Mouse (Mus musculus): ENCODE results near the gene H2-Eb1.
"Not testable (repeated sequence)": the region's sequence is repeated elsewhere in the genome, so short reads cannot be mapped to it uniquely, and the experiment has no call there.

Gene H2-Eb1

GRCm38 (mm10) chr17:34288131-34288530 lies 17.5 kb upstream of the H2-Eb1 start:
- no peak for DNase-seq (ENCODE audit: low read depth, low spot score)

- DNase-seq (ENCODE audit: low read depth, low spot score): peak; percentile 92
Observed at GRCm38 (mm10) chr17:34291609-34292008, 14.1 kb upstream of the H2-Eb1 start.

DNA sequence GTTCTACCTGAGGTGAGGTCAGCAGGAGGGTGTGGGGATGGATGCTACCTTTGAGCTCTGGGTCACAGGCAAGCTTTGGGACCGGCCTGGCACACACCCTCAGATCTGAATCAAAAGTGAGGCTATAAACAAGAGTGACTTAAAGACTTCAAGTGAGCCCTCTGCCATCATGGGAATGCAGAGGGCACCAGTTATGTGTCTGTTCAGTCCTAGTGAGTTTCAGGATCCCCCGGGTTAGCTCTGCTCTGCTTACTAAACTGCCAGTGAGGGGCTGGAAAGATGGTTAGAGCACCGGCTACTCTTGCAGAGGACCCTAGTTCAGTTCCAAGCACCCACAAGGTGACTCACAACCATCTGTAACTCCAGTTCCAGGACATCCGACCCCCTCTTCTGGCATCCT lies 13.1 kb upstream of the H2-Eb1 start:
- no peak for DNase-seq (ENCODE audit: low read depth, low spot score)

DNA sequence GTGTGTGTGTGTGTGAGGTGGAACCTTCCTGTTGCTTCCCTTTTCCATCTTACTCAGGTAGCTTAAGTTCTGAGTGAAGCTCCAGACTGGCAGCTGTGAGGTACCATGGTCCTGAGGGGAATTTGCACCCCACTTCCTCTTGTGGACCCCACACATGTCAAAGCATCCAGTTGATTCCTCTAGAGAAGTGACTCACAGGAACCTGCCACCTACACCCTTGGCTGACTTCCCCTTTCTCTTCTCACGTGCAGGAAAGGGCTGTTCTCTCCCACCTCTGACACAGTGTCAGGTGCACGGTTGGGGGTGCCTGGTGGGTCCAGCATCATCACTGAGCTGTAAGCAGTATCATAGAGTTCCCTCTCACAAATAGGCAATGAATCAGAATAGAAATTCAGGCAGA lies 12.1 kb upstream of the H2-Eb1 start:
- DNase-seq (ENCODE audit: low read depth, low spot score): no peak

- no peak for DNase-seq (ENCODE audit: low read depth, low spot score)
Observed at GRCm38 (mm10) chr17:34294249-34294648, 11.4 kb upstream of the H2-Eb1 start.

DNA sequence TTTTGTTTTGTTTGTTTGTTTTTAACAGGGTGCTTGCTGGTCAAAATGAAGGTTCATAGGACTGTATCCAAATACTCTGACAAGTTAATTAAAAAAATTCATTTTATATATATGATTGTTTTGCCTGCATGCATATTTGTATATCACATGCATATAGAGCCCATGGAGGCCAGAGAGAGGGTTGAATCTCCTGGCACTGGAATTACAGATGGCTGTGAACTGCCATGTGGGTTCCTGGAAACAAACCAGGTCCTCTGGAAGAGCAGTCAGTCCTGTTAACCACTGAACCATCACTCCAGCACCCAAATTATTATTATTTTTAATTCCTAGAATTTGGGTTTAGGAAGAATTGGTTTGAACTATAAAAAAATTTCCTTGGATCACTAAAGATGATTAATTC lies 10.4 kb upstream of the H2-Eb1 start:
- DNase-seq (ENCODE audit: low read depth, low spot score): no peak

- DNase-seq (ENCODE audit: low read depth, low spot score): peak; percentile 82
Observed at GRCm38 (mm10) chr17:34295891-34296794, 9.5 kb upstream of the H2-Eb1 start.

DNA sequence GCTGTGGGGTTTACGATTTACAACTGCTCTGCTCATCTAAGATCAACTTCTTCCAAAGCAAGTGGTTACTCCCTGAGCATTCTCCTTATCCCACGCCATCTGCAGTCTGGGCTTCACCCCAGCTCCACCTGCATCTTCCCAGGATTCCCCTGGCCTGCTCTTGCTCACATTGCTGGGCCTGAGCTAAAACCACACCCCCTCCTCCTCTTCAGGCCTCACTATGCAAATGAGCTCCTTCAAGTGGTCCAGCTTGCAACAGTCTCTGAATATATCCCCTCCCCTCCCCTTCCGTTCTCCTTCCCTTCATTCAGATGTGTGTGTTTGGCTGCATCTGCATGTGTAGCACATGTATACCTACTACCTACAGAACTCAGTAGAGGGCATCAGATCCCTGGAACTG lies 6.3 kb upstream of the H2-Eb1 start:
- no peak for DNase-seq (ENCODE audit: low read depth, low spot score)

DNA sequence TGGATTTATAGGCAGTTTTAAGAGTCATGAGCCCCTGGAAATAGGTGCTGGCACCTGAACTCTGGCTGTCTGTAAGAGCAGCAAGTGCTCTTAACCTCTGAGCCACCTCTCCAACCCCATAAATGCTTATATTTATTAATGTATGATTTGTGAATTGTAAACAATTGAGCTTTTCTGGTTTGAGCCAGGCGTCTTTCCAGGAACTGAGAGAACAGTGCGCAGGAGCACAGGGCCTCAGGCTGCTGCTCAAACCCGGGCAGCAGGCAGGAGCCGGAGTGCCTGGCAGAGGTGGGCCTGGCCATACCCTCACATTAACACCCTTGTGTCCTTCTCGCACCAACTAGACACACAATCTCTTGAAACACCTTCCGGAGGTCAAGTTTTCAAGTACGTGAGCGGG lies 5.6 kb upstream of the H2-Eb1 start:
- no peak for DNase-seq (ENCODE audit: low read depth, low spot score)

- no peak for DNase-seq (ENCODE audit: low read depth, low spot score)
Observed at GRCm38 (mm10) chr17:34300691-34301566, 4.7 kb upstream of the H2-Eb1 start.

DNA sequence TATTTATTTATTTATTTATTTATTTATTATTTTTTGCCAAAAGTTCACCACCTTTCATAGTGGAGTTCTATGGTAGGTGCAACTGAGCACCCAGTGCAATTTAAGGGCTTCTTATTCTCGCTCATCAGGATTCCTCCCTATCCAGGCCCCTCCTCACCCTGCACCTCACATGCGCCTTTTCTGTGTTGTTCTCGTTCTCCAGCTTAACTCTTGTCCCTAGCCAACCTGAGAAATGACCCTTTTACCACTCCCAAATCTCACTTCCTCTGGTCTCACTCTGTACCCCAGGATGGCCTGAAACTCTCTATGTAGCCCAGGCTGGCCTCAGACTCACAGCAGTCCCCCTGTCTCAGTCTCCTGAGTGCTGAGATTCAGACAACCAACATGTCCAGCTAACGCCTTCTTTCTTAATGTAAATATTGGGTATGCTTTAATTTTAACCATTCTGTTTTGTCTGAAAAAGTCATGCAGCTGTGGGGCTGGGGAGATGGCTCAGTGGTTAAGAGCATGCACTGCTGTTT lies 3.9 kb upstream of the H2-Eb1 start:
- no peak for DNase-seq (ENCODE audit: low read depth, low spot score)

DNA sequence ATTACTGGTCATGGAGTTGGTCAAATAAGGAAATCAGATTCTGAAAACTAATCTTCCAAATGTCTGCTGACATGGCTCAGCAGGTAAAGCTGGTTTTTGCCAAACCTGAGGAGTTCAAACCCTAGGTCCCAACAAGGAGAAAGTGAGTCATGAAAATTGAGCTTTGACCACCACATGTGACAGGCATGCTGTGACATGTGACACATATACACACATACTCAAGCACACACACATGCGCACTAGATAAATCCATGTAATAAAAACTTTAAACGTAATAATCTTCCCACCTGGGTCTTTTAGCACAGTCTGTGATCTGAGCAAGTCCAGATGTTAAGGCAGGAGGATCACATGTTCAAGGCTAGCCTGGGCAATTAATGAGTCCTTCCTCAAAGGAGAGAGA lies 1.9 kb upstream of the H2-Eb1 start:
- no peak for DNase-seq (ENCODE audit: low read depth, low spot score)

DNA sequence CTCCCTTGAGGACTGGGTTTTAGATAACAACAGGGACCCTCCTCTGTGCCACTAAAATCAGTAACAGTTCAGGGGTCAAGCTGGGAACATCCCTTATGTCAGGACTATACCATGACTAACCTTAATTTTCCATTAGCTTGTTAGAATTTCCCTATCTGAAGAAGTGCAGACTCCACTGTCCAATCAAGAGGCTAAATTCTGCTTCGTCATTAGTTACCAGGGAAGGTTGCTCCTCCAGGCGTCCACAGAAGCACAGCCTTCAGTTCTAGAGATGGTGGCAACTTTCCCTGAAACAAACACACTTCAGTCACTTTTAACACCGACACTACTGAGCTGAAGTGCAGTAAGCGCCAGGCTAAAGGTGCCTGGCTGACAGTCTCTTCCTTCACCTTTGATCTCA lies 916 bp upstream of the H2-Eb1 start:
- DNase-seq (ENCODE audit: low read depth, low spot score): peak; percentile 87

GRCm38 (mm10) chr17:34306407-34306806 lies 740 bp downstream of the H2-Eb1 start:
- DNase-seq (ENCODE audit: low read depth, low spot score): no peak

GRCm38 (mm10) chr17:34307216-34307615 lies 1.5 kb downstream of the H2-Eb1 start:
- no peak for DNase-seq (ENCODE audit: low read depth, low spot score)

GRCm38 (mm10) chr17:34308161-34308560 lies 2.5 kb downstream of the H2-Eb1 start:
- DNase-seq (ENCODE audit: low read depth, low spot score): no peak

DNA sequence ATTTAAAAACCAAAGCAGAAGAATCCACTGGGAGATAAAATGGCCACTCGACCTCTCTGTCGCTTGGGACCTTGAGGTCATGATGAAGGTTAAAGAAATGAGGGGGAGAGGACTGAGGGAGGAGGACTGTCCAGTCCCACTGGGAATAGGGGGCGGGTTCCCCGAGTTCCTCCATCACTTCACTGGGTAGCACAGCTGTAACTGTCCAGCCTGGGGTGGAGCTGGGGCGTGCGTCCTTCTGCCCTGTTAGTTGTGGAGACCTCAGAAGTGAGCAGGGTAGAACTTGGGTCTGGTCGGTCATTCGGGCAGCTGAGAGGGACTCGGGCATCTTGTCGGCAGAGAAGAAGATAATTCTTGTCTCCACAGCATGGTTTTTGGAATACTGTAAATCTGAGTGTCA lies 3.6 kb downstream of the H2-Eb1 start:
- no peak for DNase-seq (ENCODE audit: low read depth, low spot score)

DNA sequence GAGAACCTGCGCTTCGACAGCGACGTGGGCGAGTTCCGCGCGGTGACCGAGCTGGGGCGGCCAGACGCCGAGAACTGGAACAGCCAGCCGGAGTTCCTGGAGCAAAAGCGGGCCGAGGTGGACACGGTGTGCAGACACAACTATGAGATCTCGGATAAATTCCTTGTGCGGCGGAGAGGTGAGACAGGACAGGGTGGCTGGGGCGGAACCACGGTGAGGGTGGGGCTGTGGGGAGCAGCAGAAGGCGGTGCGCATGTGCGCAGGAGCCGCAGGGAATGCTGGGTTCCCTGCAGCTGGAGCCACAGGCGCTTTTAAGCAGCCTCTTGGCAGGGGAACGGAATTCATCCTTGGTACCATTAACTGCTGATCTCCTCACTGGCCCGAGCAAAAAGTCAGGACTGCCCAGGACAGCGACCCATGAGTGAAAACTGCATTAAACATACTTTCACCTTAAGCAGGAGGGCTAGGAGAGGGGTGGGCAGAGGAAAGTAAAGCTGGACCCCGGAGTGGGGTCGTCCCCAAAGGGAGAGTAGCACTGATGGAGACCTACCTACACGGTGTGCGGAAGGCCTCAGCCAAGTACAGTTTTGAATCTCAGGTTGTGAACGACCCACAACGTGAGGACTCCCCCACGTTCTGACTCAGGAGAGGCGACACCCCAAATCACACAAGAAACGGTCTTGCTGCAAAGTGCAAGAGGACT lies 4.2 kb downstream of the H2-Eb1 start:
- DNase-seq (ENCODE audit: low read depth, low spot score): peak; percentile 89

DNA sequence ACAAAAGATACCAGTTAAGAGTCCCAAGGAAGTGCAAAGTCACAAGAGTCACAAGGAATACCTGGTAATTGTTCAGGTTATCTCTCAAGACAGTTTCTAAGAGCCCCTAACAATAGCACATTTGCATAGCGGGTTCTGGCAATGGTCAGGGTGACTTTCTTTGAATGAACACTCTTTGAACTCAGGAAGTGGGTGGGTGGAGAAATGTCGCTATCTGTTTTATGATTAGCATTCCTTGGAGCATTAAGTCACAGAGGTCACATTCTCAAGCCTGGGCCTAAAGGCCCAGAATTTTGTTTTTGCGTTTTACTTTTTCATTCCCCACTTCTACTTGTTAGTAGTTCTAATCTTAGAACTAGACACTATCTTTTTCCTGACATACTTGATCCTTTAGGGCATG lies 4.9 kb downstream of the H2-Eb1 start:
- DNase-seq (ENCODE audit: low read depth, low spot score): not testable (repeated sequence)

DNA sequence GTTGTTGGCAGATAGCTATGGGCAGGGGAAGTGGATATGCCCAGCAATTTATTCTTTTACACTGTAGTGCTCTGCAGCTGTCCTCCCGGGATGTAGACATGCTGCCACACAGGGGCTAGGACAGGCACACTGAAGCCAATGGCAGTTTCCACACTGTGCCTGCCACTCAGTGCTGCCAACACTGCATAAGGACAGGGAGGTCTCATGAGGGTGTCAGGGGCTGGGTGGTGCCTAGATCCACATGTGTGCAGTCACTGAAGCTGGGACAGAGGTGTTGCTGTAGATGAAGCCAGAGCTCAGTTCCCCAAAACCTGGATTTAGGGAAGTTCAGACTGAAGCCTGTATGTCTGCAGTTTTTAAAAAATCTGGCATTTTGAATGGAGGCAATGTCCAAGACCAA lies 6.5 kb downstream of the H2-Eb1 start:
- DNase-seq (ENCODE audit: low read depth, low spot score): no peak

DNA sequence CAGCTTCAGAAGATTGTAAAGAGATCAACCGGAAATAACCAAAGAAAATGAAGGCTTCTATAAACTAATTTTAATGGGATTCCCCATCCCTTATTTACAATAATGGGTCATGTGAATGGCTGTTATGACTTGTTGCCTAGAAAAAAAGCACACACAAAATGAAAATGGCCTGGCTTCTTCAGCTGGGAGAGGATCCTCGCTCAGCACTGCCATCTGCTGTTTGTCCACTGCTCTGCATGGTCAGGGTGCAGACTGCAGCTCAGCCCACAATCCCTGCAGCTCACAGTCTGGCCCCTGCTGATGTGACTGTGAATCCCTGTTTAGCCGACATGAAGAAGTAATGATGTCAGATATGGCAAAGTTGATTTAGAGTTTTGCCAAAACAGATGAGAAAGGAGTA lies 7.7 kb downstream of the H2-Eb1 start:
- DNase-seq (ENCODE audit: low read depth, low spot score): peak; percentile 81

GRCm38 (mm10) chr17:34314286-34314685 lies 8.6 kb downstream of the H2-Eb1 start:
- no peak for DNase-seq (ENCODE audit: low read depth, low spot score)
